Mouse (Mus musculus) liver, postnatal 0 days (tissue): Measurements from ENCODE around the gene Syngap1.

ENCODE experiments used
- CTCF ChIP-seq: sonication (generic); IDR thresholded peaks from 2 replicates; pipeline ENCODE4 v1.5.1; 2016; ENCODE audit warnings: antibody characterized with exemption, low read depth
- EP300 ChIP-seq: IDR thresholded peaks from 2 replicates; pipeline ENCODE4 v1.6.1; 2016; ENCODE audit warnings: antibody characterized with exemption, low read depth, mild to moderate bottlenecking

GRCm38 (mm10) chr17:26946567-26946966, 5.5 kb downstream of the Syngap1 start:
- TF ChIP-seq EP300 (no peak), CTCF (peak; percentile 46)
